Mouse (Mus musculus) fat pad, adult 2 months (tissue): ENCODE data around the gene Klrb1b.
A peak's percentile ranks its signal among the peaks of the same experiment; 100 is the strongest.
"Not testable (repeated sequence)": the region's sequence is repeated elsewhere in the genome, so short reads cannot be mapped to it uniquely, and the experiment has no call there.

Experiments used
- DNase-seq: peaks from one replicate; pipeline ENCODE4 v3.0.0-alpha.2; 2011; ENCODE audit warnings: low read depth, low spot score; ENCODE audit errors: extremely low read depth

Gene Klrb1b

DNA sequence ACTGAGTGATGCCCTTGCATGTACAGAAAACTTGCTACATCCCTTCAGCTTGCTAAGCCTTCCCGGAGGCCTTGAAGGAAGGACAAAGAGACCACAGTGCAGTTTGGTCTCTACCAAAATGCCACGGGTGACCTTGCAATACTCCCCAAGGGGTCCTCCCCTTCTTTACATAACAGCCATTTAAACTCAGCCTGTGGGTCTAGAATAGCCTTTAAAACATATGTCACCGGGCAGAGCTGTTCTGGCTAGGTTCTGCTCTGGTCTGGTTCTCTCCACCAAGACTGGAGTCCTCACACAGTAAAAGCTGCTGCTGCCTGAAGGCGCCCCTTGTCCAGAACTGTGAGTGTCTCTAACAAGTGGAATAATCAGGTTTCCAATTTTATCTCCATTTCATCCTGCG, 25.4 kb downstream of the Klrb1b start:
- DNase-seq = not testable (repeated sequence)

DNA sequence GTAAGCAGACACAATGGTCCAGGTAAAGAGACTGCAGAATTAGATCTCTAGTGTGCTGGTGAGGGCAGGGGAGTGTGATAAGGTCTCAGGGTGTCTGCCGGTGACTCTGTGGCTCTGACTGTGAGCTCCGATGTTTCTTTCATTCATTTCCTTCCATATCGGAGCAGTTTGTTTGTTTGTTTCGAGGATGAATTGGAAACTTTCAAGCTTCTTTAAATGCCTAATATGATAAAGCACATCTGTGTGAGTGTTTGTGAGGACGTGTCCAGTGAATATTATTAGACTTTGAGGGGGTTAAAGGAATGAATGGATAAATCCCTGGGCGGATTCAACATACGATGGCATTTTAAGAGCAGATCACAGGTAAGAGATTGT, 26.2 kb downstream of the Klrb1b start:
- no peak for DNase-seq

DNA sequence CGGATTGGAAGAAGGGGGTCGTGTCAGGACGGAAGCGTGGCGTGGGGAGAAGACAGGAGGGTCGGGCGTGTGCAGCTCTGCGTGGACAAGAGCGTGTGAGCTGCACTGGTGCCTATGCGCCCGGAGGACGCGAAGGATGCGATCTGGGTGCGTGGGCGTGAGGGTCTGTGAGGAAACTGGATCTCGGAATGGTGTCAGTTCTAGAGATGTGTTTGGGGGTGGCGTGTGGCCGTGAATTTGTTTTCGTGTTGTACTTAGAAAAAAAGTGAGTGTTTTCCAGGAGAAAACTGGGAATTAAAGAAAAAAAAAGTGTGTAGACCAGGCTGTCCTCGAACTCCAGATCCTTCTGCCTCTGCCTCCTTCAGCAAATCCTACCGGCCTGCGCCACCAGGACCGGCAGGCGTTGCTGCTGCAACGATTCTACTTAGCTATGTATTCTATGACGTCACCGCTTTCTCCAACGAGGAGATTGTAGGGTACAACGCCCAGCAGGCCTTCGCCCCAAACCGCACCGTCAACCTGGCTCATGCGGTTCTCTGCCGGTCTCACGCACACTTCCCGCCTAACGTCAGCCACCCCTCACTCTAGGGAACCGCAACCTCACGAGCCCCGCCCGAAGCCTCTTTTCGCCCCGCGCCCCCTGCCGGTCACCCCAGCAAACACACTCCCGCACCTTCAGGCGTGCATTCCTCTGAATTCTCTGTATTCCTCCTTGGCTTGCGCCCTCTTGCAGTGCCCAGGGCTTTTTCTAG, 26.8 kb downstream of the Klrb1b start:
- DNase-seq = not testable (repeated sequence)

DNA sequence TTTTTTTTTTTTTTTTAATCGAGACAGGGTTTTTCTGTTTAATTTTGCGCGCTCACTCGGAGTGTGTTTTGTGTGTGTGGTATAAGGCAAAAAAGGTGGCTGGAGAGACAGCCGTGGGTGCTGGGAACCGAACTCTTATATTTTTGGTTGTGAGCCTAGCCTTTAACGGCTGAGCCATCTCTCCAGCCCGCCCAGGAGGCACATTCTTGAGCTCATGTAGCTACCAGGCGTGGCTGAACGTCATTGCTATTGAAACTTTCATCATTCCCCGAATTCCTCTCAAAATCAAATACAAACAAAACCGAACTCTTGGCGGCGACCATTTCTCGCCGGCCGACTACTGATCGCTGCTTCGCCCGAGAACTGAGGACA, 27.4 kb downstream of the Klrb1b start:
- DNase-seq = not testable (repeated sequence)

DNA sequence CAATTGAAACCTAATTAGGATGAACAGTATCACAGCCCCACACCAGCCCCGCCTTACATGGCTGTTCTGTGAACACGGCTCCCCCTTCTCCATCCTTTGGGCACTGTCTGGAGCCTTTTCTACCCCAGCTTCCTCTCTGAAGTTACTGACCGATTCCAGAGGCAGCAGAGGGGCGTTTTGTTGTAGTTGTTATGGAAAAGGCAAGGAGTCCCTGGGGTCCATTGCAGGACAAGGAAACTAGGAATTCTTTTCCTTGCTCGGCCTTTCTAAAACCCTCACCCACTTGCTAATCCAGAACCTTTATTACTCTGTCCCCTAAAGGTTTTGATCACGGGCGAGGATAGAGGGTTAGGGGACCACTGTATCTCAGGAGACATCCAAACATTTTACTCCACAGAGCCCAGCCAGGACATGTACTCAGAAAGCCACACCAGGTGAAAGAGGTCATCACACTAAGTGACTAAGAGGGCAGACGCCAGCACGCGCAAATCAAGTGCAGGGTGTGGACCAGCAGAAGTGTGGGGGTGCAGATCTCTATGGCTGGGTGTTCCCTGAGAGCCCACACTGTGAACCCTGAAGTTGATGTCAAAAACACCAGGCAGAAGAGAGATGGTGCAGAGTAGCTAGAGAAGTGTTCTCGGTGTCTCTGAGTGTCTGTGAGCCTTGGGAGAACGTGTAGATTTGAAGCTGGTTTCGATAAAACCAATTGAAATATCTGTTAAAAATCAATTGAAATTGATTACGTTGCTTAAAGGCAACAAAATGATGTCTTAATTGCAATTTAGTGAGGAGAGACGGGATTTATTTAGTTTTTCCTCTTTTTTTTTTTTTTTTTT, 28.0 kb downstream of the Klrb1b start:
- DNase-seq = no peak

DNA sequence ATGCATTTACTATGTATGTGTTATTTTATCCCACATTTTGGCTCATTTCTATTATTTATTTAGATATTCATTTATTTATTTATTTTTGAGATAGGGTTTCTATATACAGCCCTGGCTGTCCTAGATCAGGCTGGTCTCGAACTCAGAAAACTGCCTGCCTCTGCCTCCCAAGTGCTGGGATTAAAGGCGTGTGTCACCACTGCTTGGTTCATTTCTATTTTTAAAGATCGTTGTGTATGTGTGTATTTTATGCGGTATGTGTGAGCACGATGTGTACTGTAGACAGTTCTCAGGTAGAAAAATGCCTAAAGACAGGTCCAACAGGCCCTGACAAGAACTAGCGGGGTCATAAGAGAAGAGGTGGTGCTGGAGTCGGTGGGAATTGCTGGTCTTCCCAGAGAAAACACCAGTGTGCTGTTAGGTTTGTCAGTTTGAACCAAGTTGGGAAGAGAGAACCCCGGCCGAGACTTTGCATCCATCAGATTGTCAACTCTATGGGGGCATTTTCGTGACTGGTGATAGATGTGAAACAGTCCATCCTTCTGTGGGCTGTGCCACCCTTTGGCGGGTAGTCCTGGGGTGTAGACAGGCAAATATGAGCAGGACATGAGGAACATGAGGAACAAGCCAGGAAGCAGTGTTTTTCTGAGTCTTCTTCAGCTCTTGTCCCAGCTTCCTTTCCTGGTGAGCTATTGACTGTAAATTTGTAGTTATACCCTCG, 28.8 kb downstream of the Klrb1b start:
- DNase-seq = no peak

DNA sequence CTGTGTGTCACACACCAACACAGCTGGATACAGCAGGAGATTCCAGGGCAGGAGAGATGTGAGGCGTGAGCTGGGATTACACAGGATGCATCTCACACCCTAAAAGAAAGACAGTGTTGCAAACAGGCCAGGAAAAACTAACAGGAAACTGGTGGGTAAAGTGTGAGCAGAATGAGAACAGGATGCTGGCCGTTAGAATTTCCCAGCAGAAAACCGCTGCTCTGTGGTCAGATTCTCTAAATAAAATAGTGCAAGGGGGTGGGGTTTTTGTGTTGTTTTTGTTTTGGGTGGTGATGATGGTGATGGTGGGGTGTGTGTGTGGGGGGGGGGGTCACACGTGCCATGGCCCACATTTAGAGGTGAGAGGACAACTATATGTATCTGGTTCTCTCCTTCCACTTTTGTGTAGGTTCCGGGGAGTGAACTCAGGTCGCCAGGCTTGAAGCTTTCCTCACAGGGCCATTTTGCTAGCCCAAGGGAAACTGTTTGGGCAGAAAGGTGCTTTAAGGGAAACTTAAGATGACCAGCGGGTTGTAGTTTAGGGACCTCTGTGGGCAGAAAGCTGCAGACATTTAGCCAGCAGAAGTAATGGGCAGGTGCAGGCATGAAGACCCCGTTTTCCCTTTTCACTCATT, 29.7 kb downstream of the Klrb1b start:
- DNase-seq = no peak

DNA sequence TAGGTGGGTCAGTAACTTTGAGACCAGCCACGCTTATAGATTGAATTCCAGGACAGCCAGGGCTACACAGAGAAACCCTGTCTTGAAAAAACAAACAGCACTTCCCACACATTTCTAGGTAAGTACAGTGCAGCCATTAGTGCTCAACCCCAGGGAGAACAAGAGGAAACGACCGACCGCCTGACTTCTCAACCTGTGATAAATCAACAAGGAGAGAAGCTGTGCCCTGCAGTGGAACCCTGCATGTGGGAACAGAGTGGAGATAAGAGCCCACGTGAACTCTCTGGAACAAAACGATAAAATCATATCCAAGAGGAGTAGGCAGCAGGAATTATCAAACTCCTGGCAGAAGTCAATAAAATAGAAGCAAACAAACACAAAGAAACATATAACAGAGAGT, 32.4 kb downstream of the Klrb1b start:
- DNase-seq = no peak

DNA sequence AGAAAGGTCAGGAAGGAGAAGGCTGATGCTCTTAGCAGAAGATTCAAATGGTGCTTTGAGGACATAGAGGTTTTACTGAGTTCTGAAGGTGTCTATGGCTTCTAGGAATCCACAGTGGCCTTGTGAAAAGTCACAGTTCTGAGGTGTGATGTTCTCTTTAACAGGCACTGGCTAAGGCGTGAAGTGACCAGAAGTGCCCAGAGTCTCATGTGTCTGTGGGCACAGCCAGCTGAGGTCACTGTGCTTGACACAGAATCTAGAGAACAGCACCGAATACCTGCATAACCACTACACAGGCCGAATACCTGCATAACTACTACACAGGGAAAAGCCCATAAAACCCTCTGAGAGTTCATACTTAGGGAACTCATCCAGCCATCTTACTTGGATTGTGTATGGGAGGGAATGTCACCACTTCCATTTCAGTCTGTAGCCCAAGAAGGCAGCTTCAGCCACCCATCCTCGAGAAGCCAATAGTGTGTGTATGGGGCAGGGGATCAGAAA, 35.6 kb downstream of the Klrb1b start:
- not testable (repeated sequence) for DNase-seq

DNA sequence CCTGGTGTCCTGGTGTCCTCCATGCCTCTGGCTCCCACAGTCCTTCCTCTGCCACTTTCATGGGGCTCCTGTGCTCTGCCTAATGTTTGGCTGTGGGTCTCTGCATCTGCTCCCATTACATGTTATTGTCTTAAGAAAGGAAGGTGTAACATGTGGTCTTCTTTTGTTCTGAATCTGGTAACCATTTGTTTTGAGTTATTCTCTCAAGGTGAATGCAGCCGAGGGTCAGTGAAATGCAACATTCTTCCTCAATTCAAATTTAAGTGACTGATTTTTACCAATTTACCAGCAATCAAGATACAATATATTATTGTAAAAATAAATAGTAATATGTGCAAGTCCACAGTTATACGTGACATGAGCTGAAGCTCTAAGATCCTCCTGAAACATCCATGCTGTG, 37.0 kb downstream of the Klrb1b start, which contains the start of gene Klrb1c:
TSS of gene Klrb1c (minus strand) at position 101 of the 400 bp plus-strand sequence.
- no peak for DNase-seq

DNA sequence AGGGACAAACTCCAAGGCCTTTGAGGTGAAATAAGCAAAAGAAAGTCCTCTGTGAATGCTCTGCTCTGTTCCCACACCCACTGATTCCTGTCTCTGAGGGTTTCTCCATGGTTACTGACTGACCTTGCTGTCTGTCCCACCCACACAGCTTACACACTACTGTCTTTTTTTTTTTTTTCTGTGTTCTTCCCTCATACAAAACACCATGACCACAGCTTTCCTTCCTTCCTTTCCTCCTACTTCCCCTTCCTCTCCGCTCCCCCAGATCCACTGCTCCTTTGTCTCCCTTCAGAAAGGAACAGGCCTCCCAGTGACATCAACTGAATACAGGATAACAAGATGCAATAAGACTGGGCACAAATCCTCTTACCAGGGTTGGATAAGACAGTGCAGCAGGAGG, 37.6 kb downstream of the Klrb1b start:
- no peak for DNase-seq

DNA sequence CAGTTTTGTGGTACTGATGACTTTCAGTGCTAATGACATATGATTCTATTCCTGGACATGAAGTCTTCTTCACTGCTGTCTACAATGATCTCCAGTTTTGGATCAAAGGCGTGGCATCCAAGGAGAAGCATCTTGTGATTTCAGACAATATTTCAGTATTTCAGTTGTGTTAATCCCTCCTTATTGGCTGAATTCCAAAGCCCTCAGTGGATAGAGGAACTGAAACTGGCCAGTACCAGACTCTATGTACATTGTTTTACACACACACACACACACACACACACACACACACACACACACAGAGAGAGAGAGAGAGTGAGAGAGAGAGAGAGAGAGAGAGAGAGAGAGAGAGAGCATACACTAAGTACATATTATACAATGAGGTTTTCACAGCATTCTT, 39.7 kb downstream of the Klrb1b start:
- not testable (repeated sequence) for DNase-seq

DNA sequence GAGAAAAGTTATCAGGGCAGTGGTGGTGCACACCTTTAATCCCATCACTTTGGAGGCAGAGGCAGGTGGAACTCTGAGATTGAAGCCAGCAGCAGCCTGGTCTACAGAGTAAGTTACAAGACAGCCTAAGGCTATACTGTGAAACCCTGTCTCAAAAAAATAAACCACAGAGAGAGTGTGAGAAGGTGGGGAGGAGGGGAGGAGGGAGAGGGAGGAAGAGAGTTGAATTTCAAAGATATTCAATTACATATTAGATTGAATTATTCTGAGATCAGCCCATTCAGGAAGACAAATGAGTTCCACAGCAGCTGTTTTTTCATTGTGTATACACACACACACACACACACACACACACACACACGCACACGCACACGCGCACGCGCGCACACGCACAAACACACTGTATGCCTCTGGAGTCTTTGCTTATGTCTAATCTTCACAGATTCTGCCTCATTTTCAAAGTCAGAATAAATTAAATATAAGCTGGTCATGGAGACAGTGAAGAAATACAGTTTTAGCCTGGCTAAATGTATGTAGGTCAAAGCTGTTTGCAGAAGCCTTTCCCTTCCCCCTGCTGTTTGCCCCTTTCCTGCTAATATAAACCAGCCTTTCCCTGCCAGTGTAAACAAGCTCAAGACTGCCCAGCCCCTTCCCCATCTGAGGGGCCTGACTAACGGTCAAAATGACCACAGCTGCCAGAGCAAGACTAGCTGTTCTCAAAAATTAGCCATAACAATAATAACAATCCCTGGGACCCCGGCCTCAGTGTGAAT, 56.5 kb downstream of the Klrb1b start:
- DNase-seq = no peak

DNA sequence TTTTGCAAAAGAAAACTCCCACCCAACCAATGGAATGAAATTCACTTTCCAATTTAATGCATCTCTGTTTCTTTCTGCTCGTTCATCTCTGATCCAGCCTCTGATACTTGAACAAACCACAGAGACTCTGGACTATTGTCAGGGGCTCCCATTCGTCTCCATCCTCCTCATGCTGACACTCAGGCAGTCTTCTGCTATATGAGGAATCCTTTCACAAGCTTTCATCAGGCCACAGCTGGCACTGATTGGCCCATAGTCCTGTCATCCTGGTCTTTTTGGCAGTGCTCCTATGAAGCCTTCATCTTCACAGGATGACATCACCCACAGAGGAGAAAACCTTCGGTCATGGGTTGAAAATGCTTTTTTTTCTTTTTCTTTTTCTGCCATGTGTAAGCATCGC, 58.1 kb downstream of the Klrb1b start:
- DNase-seq = no peak

DNA sequence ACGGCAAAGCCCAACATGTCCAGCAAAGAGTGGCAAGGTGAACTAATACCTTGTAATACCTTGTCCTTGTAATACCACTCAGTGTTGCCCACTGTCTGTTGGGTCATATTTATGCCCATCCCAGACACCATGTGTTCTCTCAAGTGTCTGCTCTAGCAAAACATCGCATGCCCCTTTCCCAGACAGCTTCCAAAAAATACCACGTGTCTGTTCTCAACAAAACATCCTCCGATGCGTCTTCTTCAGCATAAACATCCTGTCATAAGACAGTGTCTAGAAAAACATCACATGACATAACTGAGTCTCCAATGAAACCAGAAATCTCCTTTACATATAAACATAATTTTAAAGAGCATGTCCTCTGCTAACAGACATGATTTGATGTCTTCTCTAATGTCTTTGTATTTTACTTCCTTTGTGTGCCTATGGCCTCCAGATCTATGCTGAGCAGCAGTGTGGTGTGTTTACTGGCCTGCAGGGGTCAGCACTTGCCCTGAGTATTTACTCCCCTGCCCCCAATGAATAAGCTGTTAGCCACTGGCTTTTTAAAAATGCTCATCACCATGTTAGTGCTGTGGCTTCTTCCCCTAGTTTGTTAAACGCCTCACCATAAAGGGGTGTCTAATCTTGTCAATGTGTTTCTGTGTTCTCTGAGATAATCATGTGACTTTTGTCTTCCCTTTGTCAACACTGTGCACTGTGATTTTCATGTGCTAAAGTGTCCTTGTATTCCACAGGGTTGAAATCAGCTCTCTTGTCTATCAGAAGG, 59.5 kb downstream of the Klrb1b start:
- not testable (repeated sequence) for DNase-seq

DNA sequence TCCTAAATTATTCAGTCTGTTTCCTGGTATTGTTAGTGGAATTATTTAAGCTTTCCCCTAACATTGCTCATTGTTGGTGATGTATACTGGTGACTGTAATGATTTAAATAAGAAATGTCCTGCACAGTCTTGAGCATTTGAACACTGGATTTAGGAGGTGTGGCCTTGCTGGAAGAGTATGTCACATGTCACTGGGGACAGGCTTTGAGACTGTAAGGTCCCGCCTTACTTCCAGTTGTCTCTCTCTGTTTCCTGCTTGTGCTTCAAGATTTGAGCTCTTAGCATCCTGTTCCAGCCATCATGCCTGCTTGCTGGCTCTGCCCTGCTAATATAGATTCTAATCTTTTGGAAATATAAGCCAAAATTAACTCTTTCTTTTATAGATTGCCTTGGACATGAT, 60.9 kb downstream of the Klrb1b start:
- DNase-seq = no peak

DNA sequence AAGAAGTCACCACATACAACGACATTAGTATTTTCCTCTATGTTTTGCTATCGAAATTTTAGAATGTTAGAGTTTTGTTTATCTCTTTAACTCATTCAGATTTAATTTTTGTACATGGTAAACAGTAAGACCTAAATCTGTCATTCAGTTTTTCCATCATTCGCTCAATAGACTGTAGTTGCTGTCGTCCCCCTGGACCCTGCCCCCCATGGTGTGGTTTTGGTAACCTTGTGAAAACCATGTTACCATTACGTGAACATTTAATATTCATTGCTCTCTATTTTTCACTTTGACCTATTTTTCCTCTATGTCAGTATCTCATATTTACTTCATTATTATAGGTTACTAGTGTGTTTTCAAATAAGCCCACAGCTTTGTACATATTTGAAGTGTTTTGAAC, 61.5 kb downstream of the Klrb1b start:
- DNase-seq = no peak

DNA sequence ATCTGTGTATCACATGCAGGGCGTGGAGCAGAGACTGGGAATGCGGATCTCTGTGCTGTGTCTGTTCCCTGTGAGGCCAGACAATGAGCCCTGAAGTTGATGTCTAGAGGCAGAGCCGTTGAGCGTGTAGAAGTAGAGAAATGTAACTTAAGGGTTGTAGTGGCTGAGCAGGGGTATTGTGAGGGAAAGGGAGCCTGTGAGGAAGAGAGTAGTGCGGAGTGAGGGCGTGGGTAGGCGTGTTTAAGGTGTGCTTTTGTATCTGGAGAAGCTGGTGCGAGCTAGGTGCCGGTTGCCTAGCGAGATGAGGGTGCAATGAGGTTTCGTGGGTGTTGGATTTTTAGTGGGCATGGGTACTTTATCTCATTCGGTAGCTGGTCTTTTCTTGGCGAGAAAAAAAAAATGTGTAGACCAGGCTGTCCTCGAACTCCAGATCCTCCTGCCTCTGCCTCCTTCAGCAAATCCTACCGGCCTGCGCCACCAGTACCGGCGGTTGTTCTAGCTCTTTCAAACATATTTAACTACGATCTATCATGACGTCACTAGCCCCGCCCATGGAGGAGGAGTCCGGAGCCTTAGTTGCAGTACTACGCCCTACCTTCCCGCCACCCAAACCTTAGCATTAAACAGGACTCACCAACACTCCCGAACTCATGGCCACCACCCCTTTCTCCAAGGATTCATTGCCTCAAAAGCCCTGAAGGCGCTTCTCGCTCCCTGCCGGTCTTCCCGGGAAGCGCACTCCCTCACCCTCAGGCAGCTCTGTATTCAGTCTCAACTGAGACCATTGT, 62.2 kb downstream of the Klrb1b start:
- peak; percentile 54 for DNase-seq
